Mouse (Mus musculus) bone marrow, adult 2 months (tissue): ENCODE data around the gene Shisal2a.

Experiments
- CTCF ChIP-seq: fragments of 200-500 bp; IDR thresholded peaks from 2 replicates; pipeline ENCODE4 v1.5.1; 2011; ENCODE audit warnings: low read length, control low read depth; ENCODE audit not compliant: control insufficient read depth, insufficient read depth
- POLR2A ChIP-seq: fragments of 200-500 bp; IDR thresholded peaks from 2 replicates; pipeline ENCODE4 v1.6.1; 2011; ENCODE audit warnings: low read depth, mild to moderate bottlenecking, control low read depth, low read length, borderline replicate concordance; ENCODE audit not compliant: control insufficient read depth

DNA sequence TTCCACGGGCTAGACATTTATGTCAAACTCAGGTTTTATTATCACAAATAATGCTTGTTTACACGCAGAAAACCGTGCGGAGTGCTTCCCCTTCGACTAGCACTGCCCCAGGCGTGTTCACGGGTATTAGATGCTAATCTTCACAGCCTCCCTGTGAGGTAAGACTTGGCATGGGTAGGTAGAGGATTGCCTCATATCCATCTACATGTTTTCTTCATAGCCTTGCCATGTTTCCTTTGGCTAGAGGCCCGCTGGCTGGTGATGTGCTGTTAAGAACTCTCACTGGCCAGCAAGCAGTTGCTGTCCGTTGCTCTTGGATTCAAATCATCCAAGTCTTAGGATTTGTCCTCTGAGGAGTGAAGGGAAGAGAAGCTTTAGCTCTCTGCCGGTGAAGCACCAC, 17.2 kb upstream of the Shisal2a start:
- no peak for TF ChIP-seq CTCF
- no peak for TF ChIP-seq POLR2A
